Mouse (Mus musculus) adrenal gland, adult 2 months (tissue): Measurements from ENCODE around the gene H1foo. TPM values are rescaled to one million over a fixed set of nuclear protein-coding genes. Genes with fewer than 3 reads are reported as not detected.

Experiments used
- DNase-seq: peaks from one replicate; pipeline ENCODE4 v3.0.0; 2021
- polyA plus RNA-seq: library from polyadenylated mRNA; depleted of rRNA; stranded (reverse); fragments of >200 nt; gene quantifications from 2 replicates; pipeline ENCODE4 v1.2.3, GENCODE M21; 2012
- total RNA-seq, 2 experiments: library from RNA; stranded (reverse); gene quantifications; 2 replicates each; pipeline ENCODE4 v1.2.3; 2021

H1foo gene
- total and polyA plus RNA-seq, 3 experiments, result not detected

- no peak for DNase-seq
These were observed 17.2 kb upstream of the H1foo start for GRCm38 (mm10) chr6:115927292-115928242.

GRCm38 (mm10) chr6:115930018-115930417, 14.7 kb upstream of the H1foo start:
- no peak for DNase-seq

GRCm38 (mm10) chr6:115931639-115932038, 13.1 kb upstream of the H1foo start, which contains the start of gene Rho:
Rho (plus strand) TSS chr6:115931748.
- no peak for DNase-seq

GRCm38 (mm10) chr6:115932391-115932790, 12.3 kb upstream of the H1foo start:
- DNase-seq, result peak; percentile 89

- DNase-seq, result no peak
These were observed 9.2 kb upstream of the H1foo start for GRCm38 (mm10) chr6:115935544-115935943.

GRCm38 (mm10) chr6:115938011-115938410, 6.7 kb upstream of the H1foo start:
- DNase-seq, result no peak

- DNase-seq, result no peak
These were observed 5.9 kb upstream of the H1foo start for GRCm38 (mm10) chr6:115938798-115939197.

- DNase-seq, result no peak
These were observed 4.1 kb upstream of the H1foo start for GRCm38 (mm10) chr6:115940603-115941002.

- DNase-seq, result no peak
These were observed 3.6 kb upstream of the H1foo start for GRCm38 (mm10) chr6:115941128-115941527.

GRCm38 (mm10) chr6:115943498-115944427, 975 bp upstream of the H1foo start:
- DNase-seq, result peak; percentile 68

GRCm38 (mm10) chr6:115945633-115946032, 895 bp downstream of the H1foo start:
- no peak for DNase-seq

GRCm38 (mm10) chr6:115946389-115946788, 1.7 kb downstream of the H1foo start:
- DNase-seq, result peak; percentile 63

- DNase-seq, result no peak
These were observed 9.9 kb downstream of the H1foo start for GRCm38 (mm10) chr6:115954506-115955074.

GRCm38 (mm10) chr6:115955169-115955568, 10.4 kb downstream of the H1foo start:
- DNase-seq, result no peak

GRCm38 (mm10) chr6:115955664-115956063, 10.9 kb downstream of the H1foo start:
- DNase-seq, result peak; percentile 25

GRCm38 (mm10) chr6:115956418-115956921, 11.7 kb downstream of the H1foo start:
- no peak for DNase-seq

GRCm38 (mm10) chr6:115956922-115957601, 12.3 kb downstream of the H1foo start:
- DNase-seq, result peak; percentile 65

GRCm38 (mm10) chr6:115957681-115958080, 12.9 kb downstream of the H1foo start:
- peak; percentile 79 for DNase-seq

GRCm38 (mm10) chr6:115958445-115958844, 13.7 kb downstream of the H1foo start:
- DNase-seq, result no peak

- peak; percentile 90 for DNase-seq
These were observed 14.5 kb downstream of the H1foo start for GRCm38 (mm10) chr6:115959151-115959691.

GRCm38 (mm10) chr6:115960322-115960721, 15.6 kb downstream of the H1foo start:
- no peak for DNase-seq
